Mouse (Mus musculus): ENCODE measurements at regions not wholly inside any gene's neighbourhood (a gene's known extent, or its start where the extent isn't known, plus 50 kb on each side); places are given as distances from the start of the nearest gene placed in this dataset.

DNA sequence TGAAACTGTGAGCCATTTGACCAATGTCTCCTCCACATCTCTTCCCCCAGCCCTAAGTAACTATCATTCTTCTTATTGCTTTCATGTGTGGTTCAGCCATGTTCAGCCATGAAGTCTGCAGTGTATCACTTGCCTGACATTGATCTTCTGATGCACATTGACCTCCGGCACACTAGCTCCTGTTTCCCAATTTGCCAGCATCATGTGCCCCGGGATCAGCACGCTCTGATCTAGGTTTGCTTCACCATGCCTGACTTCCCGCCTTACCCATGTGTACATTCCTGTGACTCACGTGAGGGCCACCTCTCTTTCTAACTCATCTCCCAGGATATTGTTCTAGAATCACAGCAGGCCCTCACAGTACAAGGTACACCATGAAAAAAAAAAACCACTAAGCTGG is 277.9 kb downstream of the Foxo1 start:
- DNase-seq (ENCODE audit: low read depth, low spot score), result no peak

DNA sequence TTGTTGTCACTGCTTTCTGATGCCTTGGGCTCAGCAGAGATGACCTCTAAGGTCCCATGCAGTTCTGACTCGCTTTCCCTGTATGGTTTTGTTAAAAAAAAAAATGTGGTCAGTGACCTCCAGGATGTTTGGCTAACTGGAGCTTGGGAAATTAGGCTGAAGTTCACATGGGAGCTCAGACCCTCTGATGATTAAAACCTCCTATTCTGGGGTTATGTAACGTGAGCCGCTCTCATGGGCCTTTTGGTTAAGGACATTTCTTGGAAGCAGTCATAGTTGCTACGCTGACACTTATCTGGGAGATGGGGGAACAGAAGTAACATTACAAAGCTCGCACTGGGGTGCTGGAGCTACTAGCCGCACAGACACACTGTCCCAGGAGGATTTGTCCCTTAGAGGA is 274.9 kb downstream of the Foxo1 start:
- no peak for DNase-seq (ENCODE audit: low read depth, low spot score)

DNA sequence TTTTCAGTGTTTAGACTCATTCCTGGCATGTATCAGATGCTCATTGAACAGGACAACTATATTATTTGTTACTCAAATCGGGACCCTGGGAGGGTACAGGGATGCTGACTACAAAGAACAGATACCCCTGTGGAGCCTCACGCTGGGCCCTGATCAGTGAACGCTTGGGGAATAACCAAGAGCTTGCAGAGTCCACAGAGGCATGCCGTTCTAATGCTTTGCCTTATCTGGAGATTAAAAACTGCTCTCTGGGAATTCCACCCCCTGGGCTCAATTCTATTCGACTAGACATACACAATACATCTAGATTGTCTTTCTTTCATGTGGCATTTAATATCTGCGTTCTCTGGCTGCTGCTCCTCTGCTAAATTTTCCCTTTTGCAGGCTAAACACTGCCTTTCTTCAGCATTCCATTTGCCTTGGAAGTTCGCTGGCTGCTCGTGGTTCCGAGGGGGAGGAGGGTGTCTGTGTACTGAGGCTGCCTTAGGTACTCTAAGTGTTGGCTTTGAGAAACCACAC is 272.8 kb downstream of the Foxo1 start:
- DNase-seq (ENCODE audit: low read depth, low spot score), result no peak

DNA sequence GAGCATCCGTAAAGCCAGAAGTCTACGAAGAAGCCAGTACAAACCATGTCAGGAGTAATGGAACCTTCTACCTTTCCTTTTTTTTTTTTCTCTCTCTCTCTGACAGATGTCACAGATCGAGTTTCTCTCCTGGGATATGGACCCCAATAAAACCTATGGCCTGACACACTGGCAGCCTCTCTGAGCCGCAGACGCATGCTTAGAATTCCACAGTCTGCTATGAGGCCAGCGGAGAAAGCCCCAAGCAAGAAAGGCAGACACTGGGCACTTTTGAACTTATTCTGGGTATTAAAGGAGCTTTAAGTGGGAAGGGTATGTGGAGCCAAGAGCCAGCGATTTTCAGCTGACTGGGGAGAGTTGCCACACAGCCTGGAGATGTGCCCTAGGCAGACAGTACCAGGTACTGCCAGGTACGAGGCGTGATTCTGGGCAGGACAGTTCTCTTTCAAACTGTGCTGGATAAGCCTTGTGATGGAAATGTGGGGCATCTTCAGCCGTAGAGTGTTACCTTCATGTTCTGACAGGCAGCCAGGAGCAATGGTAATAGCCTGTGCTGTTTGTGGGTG is 271.8 kb downstream of the Foxo1 start:
- no peak for DNase-seq (ENCODE audit: low read depth, low spot score)

- DNase-seq (ENCODE audit: low read depth, low spot score), result no peak
Measured at GRCm38 (mm10) chr3:52538306-52538705, 270.2 kb downstream of the Foxo1 start.

DNA sequence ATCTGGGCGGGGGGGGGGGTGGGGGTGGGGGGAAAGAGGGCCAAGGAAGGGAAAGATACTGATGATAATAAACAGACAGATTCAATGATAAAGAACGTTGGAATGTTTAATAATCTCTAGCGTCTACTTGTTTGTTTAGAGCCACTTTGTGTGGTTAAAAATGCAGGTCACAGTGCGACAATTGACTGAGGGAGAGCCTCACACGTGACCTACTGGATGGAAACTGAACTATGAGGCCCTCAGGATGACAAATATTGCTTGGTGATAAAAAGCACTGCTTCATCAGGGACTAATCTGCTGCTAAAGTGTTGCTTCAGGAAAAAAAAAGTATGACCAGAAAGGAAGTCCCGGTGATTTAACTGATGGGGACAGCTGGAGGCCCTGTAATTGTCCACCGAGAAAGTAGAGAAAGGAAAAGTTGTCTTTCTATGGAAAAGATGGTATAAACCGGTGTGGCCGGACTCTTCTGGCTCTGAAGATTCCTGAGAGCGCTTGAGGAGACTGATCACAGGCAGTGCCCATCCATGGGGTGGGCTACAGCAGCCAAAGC is 269.3 kb downstream of the Foxo1 start:
- DNase-seq (ENCODE audit: low read depth, low spot score), result no peak

DNA sequence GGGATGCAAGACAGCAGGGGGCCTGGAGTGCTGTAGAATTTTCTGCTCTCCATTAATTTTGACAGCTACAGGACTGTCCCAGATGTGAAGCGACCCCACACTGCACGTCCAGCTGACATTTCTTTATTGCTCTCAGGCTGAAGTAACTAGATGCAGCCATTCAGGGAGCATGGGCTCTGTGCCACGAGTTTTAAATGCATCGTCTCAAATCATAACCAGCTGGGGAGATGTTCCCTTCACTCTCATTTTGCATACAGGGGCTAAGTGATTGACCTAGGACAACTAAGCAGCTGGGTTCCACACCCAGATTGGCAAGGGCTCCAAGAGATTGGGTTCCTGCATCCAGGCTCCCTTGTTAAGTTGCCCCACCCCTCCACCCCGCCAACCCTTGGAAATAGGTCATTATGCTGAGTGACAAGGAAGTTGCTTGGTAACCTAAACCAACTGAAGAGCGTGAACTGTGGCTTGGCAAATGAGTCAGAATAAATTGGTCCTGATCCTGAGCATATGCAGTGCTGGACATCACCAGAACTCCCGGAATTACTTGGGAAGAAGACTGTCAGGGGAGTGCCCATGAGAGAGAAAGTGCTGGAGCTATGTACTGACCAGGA is 267.4 kb downstream of the Foxo1 start:
- DNase-seq (ENCODE audit: low read depth, low spot score), result no peak

- no peak for DNase-seq (ENCODE audit: low read depth, low spot score)
Measured at GRCm38 (mm10) chr3:52534118-52534517, 266.0 kb downstream of the Foxo1 start.

DNA sequence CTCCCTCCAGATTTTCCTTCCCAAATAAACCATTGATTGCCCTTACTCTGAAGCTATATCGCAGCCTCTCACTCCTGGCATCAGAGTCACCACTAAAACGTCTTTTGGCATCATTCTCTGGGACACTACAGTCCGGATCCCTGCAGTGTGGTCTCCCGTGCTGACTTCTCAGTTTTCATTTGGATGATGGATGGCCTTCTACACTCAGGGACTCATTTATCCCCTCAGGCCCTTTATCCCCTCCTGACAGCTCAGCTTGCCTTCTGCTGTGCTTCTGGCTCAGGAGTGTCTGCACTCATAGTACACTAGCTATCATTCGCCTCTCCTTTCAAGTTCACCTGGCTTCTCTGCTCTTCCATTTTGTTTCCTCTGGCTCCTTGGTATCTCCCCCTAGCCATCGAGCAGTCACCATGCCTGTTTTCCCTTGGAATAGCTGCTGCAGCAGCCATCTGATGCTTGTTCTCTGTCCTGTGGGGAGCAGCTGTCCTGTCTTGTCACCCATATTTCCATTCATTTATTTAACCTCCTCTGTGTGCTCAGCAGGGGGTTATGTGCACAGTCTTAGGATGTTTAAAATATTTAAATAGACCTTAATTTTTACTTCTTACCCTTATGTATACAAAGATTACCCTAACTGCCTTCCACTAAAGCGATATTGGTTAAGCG is 263.7 kb downstream of the Foxo1 start:
- DNase-seq (ENCODE audit: low read depth, low spot score), result no peak

DNA sequence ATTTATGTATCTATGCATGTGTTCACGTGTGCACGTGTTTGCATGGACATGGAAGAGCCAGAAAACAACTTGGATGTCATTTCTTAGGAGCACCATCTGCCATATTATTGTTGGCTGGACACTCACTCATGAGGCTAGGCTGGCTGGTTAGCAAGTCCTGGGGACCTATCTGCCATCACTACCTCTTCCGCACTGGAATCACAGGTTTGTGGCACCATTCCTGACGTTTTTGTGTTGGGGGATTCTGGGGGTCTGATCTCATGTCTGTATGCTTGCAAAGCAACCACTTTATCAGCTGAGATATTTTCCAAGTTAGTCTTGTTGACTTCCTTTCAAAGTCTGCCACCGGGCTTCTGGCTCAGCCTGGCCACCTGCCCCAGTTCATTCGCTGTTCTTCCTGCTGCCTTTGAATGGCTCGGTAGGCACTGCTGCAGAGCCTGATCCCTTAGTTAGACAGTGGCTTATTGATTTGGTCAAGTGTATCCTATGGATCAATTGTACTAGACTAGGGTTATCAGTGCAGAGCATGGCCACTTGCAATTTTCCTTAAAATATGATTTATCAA is 262.4 kb downstream of the Foxo1 start:
- DNase-seq (ENCODE audit: low read depth, low spot score), result no peak

GRCm38 (mm10) chr3:52529136-52529535 is 261.0 kb downstream of the Foxo1 start:
- DNase-seq (ENCODE audit: low read depth, low spot score), result no peak

- DNase-seq (ENCODE audit: low read depth, low spot score), result no peak
Measured at GRCm38 (mm10) chr3:52528521-52528920, 260.4 kb downstream of the Foxo1 start.

DNA sequence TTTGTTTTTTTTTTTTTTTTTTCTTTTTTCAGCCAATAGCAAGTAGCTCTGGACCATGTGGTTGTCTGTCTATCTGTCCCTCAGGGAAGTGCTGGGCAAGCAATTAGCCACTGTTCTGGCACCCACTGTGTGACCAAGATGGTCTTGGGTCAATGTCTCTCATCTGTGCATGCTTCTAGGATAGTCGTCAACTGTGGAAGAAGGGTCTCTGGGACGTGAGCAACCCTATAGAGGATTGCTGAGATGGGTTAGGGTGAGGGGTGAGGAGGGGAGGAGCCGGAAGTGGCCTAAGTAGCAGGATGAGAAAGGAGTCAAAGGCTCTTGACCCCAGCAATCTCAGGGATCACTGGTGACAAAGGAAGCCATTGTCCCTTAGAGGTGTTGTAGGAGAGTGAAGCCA is 259.6 kb downstream of the Foxo1 start:
- DNase-seq (ENCODE audit: low read depth, low spot score), result no peak

GRCm38 (mm10) chr3:52527010-52527754 is 259.0 kb downstream of the Foxo1 start:
- no peak for DNase-seq (ENCODE audit: low read depth, low spot score)

DNA sequence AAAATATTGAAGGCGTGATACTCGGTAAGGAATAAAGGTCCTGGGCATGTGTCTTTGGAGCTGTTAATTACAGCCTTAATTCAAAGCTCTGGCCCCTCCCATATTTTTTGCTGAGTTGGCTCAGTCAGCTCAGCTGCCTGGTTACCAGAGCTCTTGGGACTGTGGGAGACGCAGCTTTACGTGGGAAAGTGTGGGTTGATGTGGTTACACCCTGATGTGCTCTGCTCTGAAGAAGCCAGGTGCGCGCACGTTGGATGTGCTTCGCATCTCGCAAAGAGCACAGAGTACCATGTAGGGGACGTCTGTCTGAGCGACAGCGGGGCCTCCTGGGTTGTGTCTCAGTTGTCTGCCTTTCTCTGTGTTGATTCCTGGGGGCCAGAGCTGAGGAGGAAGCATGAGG is 254.8 kb downstream of the Foxo1 start:
- no peak for DNase-seq (ENCODE audit: low read depth, low spot score)

GRCm38 (mm10) chr3:52520609-52520947 is 252.4 kb downstream of the Foxo1 start:
- DNase-seq (ENCODE audit: low read depth, low spot score), result no peak

- DNase-seq (ENCODE audit: low read depth, low spot score), result peak; percentile 23
Measured at GRCm38 (mm10) chr3:52519910-52520608, 251.9 kb downstream of the Foxo1 start.

DNA sequence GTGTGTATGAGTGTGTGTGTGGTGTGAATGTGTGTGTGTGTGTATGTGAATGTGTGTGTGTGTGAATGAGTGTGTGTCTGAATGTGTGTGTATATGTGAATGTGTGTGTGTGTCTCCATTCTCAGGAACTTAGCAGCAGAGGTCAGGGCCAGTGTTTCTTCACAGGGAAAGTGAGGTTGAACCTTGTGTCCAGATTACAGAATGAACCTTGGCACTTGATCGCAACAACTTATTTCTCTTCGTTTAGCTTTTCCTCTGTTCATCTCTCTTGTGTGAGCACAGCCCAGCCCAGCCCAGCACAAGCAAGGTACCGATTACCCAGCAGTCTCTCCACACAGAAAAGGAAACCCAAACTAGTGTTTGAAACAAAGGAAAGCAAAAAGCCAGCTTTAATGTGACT is 249.7 kb downstream of the Foxo1 start:
- no peak for DNase-seq (ENCODE audit: low read depth, low spot score)

DNA sequence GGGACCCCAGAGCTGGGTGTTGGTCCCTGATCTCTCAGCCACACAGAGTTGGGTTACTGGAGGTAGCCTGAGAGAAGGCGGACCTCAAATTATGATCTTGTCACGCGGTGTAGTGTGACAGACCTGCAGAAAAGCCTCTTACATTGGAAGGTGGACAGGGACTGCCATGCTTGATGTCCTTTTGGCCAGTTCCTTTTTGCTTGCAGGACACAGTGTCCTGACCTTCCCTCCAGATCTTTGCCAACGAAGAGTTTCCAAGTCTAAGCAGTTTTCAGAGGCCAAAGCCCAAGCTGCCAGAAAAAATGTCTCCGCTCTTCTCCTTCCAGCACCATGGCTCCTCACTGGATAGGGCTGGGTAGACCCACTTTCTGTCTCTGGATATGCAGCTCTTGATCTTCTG is 248.6 kb downstream of the Foxo1 start:
- DNase-seq (ENCODE audit: low read depth, low spot score), result no peak

- DNase-seq (ENCODE audit: low read depth, low spot score), result no peak
Measured at GRCm38 (mm10) chr3:52512761-52513160, 244.6 kb downstream of the Foxo1 start.

GRCm38 (mm10) chr3:52511549-52511948 is 243.4 kb downstream of the Foxo1 start:
- no peak for DNase-seq (ENCODE audit: low read depth, low spot score)

Data from retina, adult 2 months (tissue).